Mouse (Mus musculus) frontal cortex, postnatal 14 days (tissue): ENCODE results near the gene Plscr3.
A peak's percentile ranks its signal among the peaks of the same experiment; 100 is the strongest.

Experiments
- DNase-seq, 2 experiments: peaks; one replicate each; pipeline ENCODE4 v3.0.0; 2022; ENCODE audit warnings: low spot score in 2 of 2

Gene Plscr3

GRCm38 (mm10) chr11:69864138-69864860 lies 18.1 kb downstream of the Plscr3 start:
- no peak for DNase-seq

DNA sequence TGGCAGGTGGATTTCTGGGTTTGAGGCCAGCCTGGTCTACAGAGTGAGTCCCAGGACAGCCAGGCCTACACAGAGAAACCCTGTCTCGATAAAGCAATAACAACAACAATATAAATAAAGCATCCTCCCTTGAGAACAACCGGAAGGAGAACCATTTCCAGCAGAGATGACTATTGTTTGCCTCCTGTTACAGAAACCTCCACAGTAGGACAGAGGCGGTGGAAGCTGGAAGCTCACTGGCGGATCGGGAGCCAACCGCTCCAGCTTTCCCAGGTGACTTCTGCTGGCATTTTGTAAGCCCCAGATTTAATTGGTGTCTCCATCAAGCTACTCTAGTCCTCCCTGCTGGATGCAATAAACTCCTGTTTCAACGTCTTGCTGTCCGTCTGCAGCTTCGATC lies 19.4 kb downstream of the Plscr3 start:
- no peak for DNase-seq

GRCm38 (mm10) chr11:69867335-69867734 lies 21.2 kb downstream of the Plscr3 start:
- DNase-seq = no peak

DNA sequence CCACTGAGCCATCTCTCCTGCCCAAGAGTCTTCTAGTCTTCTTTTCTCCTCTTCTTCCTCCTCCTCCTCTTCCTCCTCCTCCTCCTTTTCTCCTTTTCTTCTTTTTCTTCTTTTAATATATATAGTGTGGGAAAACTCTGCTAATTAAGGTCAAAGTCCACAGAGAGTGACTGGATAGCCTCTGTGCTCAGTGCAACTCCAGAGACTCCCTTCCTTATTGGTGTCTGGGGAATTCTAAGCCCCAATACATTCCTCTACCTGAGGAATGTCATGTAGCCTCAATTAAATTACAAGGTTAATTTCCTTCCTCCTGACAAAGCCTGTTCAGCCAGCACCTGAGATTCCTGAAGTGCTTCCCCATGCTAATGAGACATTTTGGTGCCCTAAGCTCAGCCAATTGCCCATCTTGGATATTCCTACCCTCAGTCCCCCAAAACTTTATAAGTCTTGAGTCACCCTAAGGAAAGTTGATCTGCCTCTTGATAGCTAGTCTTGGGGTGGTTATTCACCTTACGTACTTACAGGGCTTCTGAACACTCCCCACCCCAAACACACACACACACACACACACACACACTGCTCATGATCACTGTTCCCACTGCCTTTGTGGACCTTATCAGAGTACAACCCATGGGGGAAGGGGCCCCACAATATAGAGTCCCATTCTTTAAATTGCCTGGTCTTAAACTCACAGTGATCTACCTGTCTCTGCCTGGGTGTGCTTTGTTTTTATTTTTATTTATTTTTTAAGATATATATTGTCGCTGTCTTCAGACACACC lies 24.3 kb downstream of the Plscr3 start:
- no peak for DNase-seq

DNA sequence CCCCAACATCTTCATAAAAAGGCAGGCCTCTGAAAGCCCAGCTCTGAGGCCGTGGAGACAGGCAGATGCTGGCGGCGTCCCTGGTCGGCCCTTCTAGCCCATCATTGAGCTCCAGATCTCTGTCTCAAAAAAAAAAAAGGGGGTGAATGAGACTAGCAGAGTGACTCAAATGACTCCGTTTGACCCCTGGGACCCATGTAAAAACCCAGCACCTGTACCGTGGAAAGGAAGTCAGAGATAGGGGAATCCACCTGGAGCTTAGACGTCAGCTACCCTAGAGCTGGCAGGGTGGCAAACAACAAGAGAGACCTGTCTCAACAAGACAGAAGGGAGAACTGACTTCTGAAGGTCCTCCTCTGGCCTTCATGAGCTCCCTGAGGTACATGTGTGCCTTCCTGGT lies 25.6 kb downstream of the Plscr3 start:
- no peak for DNase-seq

DNA sequence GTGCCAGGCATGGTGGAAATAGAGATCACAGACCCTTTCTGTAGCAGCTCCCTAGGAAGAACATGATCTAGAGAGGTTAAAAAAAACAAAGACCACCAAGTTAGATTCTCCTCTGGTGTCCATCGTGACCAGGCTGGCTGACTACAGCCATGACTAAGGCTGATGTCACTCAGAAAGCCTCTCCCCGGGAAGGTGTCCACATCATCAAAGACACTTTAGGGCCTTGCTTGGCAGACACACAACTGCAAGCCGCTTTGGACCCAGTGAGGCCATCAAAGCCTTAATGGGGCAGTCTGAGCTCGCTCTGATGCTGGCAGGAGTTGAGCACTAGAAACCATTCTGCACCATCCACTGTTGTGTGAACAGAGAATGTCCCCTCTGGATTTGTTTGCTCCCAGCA lies 26.3 kb downstream of the Plscr3 start:
- no peak for DNase-seq

GRCm38 (mm10) chr11:69876186-69876585 lies 30.0 kb downstream of the Plscr3 start:
- DNase-seq = no peak

DNA sequence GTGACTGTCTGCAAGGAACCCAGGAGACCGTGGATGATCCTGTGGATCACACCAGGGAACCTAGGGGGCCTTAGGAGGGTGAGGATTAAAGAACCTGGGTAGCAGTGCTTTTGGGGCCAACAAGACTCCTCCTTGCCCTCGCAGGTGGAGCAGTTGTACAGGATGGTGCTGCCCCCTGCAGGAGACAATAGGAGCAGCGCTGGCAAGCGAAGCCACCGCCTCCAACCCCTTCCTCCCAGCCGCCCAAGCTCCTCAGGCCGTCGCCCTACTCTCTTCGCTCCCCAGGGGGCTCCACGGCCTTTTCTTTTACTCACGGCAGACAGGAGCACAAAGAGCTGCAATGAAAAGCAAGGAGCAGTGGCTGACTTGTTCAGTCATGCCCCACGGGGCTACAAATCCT lies 30.7 kb downstream of the Plscr3 start:
- peak; percentile 61 to 68 for DNase-seq

- DNase-seq = no peak
These were observed 31.7 kb downstream of the Plscr3 start, which contains the start of gene Tmem95 for GRCm38 (mm10) chr11:69877878-69878277. TSS of gene Tmem95 (minus strand) at chr11:69878018.

DNA sequence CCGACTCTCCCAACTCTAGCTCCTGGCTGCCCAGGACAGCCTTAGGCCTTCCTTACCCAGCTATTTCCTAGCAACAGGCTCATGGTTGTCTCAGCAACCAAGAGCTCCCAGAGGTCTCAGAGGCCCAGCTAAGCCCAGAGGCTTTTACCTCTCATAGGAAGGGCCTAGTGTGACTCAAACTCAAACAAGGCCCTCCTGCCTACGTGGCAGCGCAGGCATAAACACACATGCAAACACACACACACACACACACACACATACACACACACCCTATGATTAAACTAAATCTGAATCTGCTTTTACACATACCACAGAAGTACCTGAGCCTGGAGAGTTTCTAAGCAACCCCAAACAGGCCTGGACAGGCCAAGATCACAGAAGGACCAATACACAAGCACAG lies 32.2 kb downstream of the Plscr3 start:
- no peak for DNase-seq

GRCm38 (mm10) chr11:69878952-69879351 lies 32.8 kb downstream of the Plscr3 start:
- no peak for DNase-seq

- no peak for DNase-seq
These were observed 33.5 kb downstream of the Plscr3 start for GRCm38 (mm10) chr11:69879711-69880110.

- peak in 1 of 2 experiments; percentile 48 for DNase-seq
These were observed 34.3 kb downstream of the Plscr3 start for GRCm38 (mm10) chr11:69880506-69880852.

GRCm38 (mm10) chr11:69880853-69881603 lies 34.9 kb downstream of the Plscr3 start, which contains the start of gene Kctd11:
TSS of gene Kctd11 (minus strand) at chr11:69881406.
- DNase-seq = peak; percentile 46 to 57

DNA sequence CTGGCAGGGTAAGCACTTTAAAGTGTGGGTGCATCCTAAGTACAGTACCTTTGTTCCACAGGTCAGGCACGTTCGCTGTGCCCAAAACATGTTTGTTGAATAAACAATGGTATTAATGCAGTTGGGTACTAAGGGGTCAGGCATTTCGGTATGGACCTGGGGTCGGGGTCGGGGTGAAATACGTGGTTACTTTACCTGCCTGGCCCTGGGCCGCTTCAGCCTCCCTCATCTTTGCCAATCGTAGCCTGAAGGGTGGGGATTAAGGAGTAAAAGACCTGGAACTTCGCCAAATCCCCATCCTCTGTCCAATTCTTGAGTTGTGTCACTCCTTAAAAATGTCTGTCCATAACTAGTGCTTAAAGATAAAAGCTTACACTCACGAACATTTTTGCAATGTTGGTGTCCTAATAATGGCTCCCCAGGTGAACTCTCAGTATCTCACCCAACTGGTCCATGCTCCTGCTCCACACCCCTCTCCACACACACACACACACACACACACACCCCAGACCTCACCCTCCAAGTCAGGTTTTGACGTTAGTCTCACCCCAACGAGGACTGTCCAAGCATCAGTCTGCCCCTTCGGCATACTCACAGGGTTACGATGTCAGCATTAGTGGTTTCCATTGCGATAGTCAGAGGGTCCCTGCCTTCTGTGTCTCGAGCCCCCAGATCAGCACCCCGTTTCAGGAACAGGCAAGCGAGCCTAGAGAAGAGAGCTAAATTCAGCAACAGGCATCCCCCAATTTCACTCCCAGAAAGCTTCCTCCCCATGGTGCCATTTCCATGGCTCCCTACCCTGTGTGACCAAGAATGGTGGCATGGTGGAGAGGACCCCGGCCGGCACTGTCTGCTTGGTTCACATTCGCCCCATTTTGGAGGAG lies 35.9 kb downstream of the Plscr3 start:
- no peak for DNase-seq

GRCm38 (mm10) chr11:69883066-69883465 lies 36.9 kb downstream of the Plscr3 start:
- DNase-seq = no peak

DNA sequence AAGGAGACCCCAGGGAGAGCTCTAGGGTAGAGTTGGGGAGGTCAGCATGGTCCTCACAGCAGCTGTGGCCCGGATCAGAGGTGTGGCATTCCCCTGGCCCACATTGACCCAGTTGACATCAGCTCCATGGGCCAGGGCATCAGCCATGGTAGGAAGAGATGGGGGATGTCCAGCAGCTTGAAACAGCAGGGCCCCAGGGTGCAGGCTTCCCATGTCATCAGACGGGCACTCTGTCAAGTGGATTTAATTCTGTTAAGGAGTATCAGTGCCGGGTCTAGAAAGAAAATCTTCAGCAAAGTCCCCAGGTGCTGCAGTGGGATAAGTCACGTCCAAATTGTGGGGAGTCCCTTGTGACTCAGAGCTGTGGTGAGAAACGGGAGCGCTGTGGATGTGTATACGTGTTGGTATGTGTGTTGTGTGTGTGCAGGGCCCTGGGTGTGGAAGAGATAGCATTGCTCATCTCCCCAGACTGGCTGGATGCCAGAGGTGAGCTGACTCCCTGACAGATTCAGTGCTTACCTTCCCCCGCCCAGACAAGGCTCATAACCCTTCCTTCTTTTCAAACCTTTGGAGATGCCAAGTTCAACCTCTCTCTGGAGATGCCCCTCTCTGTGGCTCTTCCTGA lies 37.5 kb downstream of the Plscr3 start:
- no peak for DNase-seq

DNA sequence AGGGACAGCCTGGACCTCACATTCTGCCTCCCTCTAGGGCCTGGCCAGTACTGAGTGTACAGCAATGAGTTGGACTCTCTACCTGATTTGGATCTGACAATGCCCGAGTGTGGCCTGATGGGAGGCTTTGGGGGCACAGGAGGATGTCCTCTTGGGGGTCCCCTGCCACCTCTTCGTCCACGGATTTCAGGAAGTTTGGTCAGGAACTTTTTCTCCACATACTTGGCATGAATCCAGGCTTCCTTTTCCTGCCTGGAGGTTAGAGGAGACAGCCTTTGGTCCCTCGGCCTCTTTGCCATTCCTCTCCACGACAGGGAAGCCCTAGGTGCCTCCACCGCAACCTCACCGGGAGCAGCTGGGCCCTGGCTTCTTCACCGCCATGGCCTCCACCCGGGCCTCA lies 38.1 kb downstream of the Plscr3 start:
- DNase-seq = no peak

DNA sequence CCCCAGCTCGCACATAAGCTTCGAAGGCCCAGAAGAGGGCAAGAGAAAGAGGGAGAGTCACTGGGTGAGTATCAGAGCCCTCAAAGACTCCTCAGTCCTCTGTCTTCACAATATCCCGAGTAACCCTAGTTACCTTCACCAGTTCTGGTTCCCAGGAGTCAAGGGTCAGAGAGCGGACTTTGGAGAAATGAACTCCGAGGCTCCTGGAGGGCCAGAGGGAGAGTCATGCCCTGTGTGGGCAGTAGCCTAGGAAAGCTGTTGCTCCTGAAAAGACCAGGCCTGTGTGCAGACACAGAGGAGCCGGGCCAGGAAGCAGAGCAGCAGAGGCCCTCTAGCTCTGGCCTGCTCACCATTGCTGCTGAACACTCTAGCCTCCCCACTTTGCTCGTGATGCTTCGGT lies 38.5 kb downstream of the Plscr3 start:
- no peak for DNase-seq

GRCm38 (mm10) chr11:69886907-69887635 lies 40.9 kb downstream of the Plscr3 start:
- DNase-seq = no peak
